Mouse (Mus musculus) right cerebral cortex, postnatal 10 days (tissue): ENCODE results near the gene Rbm39.
"Not testable (repeated sequence)": the region's sequence is repeated elsewhere in the genome, so short reads cannot be mapped to it uniquely, and the experiment has no call there.

ENCODE experiments used
- DNase-seq, 2 experiments: peaks; one replicate each; pipeline ENCODE4 v3.0.0; 2021; ENCODE audit warnings: low spot score in 2 of 2

Gene Rbm39

DNA sequence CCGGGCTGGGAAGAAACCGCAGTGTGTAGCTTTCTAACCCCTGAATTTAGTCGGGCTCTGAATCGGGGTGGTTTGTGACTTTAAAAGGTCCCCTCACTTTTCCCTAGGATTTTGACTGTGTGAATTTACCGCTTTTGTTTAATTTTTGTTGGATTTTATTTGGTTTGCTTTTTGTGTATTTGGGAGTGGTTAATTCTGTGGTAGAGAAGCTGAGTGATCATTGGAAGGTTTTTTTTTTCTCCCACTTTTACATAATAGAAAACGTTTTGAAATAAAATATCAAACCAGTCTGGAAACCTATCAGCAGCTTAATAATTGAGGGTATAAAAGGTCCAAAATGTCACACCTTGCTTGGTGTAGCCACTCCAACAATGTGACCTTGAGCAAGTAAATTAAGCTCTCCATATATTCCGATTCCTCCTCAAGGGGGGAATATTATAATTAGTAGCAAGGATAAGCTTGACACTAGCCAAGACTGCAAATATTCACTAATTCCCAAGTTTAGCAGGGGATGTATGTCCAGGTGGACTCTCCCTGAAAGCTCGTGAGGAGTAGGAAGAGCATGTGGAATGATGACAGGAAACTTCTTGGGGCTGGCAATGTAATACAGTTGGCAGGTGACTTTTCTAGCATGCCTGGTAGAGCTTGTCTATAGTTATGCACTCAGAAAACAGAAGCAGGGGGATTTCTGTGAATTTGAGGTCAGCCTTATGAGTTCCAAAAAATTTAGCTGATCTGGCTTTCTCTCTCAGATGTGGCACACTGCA, 969 bp upstream of the Rbm39 start:
- no peak for DNase-seq

DNA sequence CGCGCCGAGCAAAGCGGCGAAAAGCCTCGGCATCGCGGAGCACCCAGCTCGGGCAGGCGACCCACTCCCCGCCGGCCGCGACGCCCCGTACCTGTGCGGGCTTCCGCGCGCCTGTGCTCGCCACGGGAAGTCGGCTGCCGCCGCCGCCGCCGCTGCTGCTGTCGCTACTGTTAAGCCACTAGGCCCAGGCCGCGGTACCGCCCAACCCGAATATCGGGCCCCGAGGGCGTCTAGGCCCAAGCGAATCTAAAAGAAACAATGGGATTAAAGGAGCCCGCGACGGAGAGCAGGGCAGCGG, 293 bp downstream of the Rbm39 start:
- no peak for DNase-seq

DNA sequence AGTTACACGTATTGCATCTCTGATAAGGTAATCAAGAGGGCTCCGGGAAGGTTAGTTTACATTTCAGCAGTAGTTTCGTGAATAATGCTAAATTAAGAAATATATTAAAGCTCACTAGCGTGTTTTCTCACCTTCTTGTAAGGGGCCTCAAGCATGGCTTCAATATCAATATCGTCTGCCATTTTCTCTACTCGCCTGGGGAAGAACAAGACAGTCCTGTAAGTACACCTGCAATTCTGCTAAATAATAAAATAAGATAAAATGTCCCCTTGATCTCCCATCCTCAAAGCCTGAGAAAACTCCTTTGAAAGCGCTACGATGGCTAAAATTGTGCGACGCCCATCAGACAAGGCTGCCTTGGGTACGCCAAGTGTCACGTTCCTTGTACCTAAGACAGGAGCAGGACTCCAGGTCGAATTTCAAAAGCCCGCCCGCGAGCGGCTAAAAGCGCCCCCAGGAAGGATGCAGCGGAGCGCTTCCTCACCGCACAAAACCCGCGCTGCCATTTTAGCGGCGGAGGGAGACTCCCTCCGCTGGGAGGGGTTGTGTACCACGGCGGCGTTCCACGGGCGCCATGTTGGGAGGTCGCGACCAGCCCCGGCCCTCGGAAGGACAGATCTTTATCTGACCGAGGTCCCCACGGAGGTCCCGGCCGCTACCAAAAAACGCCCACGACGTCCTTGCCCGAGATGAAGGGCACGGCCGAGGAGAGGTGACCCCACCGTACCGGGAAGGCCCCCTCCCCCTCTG, 817 bp downstream of the Rbm39 start:
- DNase-seq, result peak; percentile 87

DNA sequence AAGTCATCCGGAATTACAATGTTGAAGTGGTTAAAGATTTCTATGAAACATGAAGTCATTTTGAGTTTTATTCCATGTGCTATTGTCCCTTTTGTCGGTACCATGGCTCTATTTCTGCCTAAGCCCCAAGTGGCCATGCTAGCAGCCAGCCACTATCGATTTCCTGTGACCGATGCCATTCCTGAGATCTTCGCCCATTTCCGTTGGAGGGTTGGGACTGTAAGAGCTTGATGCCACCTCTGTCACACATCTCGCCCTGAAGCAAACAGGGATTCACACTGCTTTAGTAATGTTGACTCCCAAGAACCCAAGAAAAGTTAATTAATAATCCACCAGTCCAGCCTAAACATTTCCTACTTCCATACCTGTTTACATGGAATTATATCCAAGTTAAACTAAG, 2.4 kb downstream of the Rbm39 start:
- no peak for DNase-seq

DNA sequence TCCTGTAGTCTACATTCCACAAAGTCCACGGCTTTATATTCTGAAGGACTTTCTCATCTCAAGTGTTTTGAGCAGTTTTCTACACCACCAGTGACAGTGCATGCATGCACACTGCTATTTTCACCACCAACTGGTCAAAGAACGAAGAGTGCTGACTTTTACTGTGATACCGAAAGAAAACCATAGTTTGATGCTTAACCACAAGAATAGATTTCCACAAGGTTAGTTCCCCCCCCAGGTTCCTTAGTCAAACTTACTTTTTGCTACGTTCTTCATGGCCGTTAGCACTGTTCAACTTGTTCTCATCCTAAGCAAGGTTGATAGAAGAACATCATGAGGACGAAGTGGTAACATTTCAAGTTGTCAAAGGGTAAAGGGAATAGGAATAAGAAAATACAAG, 3.0 kb downstream of the Rbm39 start:
- no peak for DNase-seq

DNA sequence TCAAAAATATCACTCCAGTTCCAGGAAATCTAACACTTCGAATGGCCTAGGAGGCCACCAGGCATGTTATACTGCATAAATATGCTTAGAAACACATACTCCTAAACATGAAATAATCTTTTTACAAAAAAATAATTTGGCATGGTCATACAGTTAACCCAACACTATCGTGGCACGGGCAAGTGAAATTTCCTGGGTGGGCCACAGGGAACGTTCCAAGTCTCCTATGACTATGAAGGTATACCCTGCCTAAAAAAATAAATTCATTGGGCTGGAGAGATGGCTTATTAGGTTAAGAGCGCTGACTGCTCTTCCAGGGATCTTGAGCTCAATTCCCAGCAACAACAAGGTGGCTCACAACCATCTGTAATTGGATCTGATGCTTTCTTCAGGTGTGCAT, 13.5 kb downstream of the Rbm39 start:
- no peak for DNase-seq

DNA sequence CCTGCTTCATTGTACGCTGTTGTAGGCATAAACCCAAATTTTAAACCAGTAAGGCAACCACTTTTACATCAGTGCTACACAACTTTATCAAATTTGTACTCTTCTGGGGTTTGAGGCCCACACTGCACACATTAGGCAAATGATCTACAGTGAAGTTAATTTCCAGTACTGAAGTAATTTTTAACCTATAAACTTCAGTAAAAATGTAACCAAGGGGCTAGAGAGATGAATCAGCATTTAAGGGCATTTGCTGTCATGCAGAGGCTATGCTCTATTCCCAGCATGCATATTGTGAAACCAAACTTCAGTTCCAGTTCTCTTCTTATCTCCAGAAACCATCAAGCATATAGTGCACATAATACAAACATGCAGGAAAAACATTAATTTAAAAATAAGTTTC, 14.6 kb downstream of the Rbm39 start:
- DNase-seq, result no peak

DNA sequence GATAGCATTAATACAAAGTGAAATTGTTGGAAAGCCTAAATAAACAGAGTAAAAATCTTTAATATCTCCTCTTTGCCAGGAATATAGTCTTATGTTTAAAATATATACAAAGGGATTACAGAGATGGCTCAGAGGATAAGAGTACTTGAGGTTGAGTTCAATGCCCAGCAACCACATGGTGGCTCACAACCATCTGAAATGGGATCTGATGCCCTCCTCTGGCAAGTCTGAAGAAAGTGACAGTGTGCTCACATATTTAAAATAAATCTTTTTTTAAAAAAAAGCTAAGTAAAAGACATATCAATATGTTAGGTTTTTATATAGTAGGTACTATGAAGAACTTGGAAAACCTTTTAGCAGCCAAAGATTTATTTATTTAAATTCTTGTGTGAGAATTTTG, 28.5 kb downstream of the Rbm39 start:
- DNase-seq, result no peak

DNA sequence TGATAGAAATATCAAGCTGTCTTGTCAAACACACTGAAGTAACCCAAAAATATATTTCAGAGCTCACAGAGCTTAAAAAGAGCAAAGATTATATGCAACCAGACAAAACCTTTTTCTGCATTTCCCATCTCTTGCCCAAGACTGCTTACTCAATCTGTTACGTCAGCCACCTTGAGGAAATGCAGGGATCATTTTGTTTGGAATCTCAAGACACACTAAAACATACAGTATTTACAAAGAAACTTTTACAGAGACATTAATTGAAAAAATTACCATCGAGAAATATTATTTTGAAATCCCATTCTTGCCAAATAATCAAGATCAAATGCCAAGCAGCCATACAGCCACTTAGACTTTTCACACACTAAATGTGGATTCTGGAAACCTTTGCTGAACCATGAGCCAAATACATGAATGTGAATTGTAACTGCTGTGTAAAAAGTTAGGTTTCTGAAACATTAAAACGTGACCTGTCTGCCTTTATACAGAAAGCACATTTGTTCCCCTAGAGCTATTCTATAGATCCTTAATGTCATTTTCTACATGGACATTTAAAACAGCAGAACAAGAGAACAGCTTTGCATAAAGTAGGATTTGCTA, 32.6 kb downstream of the Rbm39 start:
- no peak for DNase-seq

DNA sequence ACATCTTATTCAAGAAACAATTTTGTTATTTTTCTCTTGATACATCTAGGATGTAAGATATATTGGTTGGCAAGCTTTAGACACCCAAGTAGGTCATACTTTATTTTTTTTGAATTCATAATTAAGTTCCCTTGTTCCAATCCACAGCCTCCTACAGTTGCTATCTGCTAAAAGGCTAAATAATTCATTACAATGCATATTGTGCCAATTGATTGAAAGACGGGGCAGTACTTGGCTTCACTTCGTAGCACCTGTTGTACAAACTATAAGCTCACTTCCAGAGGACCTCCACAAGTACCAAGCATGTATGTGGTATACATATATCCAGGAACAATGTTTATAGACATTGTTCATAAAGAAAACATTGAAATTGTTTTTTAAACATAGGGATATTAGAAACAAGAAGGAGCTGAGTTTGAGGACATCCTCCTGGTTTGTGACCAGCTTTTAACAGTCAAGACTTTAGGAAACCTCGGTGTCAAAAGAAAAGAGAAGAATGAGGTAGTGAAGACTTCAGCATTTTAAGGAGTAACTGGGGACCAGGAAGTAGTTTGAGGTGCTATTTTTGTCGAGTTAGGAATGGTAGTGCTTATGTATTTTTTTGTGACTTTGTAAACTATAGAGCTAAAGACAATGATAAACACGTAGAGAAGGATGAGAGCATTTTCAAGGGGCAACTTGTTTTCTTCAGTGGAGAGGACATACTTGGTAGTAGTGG, 33.6 kb downstream of the Rbm39 start:
- no peak for DNase-seq

DNA sequence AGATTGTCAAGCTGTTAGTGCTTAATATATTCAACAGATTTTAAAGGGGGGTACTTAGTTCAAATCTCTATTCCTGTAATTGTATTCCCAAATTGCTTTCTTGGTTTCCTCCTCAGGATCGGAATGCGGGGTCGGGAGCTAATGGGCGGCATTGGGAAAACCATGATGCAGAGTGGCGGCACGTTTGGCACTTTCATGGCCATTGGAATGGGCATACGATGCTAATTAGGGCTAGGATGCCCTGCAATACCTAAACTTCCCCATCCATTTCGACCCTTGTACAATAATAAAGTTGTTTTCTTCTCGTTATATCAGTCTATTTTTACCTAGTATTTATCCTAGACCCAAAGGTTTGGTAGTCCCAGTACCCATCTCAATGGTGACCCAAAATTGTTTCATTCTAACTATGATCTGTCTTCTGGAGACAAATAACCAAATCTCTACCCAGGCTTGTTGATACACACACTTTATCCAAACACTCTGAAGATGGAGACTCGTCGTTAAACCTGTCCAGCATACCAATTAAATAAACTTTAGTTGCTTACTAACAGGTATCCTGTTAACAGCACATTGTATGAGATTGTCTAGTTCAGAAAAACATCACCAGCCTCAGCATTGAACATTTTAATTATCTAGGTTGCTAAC, 34.4 kb downstream of the Rbm39 start:
- no peak for DNase-seq

DNA sequence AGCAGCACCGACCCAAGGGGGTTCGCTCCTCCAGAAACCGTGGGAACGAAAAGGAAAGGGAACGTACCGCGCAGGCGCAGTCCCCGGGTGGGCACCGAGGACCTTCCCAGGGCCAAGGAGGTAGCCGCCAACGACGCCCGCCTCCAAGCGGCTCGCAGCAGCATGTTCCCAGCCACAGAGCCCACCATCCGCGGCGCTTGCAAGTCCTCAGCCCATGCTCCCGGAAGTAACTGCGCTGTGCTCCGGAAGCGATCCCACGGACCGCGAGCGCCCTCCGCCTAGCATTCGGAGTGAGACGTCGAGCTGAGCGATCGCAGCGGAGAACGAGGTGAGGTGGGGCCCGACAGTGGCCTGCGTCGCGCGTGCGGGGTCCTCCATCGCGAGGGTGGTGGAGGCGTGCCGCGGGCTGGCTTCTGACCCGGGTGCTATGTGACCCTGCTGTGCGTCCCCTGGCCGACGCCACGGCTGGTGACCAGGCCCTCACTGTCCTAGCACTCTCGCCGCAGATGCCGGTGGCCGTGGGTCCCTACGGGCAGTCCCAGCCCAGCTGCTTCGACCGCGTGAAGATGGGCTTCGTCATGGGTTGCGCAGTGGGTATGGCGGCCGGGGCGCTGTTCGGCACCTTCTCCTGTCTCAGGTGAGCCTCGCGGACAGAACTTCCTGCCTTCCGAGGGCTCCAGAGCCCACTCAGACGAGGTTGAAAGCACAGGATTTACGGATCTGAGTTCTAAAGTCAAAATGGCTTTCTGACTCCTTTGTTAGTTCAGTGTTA, 35.9 kb downstream of the Rbm39 start, which contains the start of the genes Romo1 and Nfs1:
Romo1 (plus strand) TSS at position 87 of the 772 bp plus-strand sequence.
Nfs1 (minus strand) TSS at position 234 of the 772 bp plus-strand sequence.
- DNase-seq, result peak; percentile 98

DNA sequence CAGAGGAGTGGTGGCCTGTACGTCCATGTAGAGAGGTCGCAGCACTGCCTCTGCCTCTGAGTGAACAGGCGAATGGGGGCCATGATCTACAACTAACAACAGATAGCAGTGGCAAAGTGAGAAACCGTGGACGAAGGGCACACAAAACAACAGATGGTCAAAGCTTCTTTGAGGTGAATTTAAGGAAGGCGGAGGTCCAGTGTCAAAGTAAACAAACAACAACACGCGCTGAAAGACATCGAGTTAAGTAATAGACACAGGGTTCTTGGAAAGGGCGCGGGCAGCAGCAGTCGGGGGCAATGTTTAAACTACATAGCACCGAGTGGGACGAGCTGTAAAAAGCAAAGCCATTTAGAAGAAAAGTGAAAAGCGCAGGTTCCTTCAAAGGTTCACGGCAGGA, 36.7 kb downstream of the Rbm39 start:
- DNase-seq, result no peak

DNA sequence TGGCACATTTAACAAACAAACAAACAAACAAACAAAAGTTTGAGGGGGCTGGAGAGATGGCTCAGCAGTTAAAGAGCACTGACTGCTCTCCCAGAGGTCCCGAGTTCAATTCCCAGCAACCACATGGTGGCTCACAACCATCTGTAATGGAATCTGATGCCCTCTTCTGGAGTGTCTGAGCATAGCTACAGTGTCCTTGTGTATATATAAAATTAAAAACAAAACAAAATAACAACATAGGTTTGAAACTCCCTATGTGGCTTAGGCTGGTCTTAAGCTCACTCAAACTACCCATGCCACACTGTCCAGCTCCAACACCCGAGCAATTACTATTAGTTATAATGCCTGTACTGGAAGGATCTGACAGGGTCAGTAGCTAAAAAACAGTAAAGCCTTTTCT, 37.2 kb downstream of the Rbm39 start:
- no peak for DNase-seq

DNA sequence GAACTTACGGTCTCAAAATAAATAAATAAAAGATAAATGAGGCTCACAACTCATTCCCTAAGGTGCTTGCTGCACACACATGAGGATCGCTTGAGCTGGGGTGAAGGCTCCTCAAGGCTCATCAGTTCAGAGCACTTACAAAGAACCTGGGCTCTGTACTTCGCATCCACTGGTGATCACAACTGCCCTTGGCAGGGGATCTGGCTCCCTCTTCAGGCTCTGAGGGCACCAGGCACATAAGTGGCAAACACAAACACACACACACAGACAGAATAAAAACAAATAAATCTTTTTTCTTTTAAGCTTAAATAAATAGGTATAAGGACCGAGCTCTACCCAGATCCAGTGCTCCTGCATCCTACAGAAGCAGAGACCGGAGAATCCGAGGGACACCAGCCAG, 44.3 kb downstream of the Rbm39 start:
- DNase-seq, result peak in 1 of 2 experiments; percentile 9

DNA sequence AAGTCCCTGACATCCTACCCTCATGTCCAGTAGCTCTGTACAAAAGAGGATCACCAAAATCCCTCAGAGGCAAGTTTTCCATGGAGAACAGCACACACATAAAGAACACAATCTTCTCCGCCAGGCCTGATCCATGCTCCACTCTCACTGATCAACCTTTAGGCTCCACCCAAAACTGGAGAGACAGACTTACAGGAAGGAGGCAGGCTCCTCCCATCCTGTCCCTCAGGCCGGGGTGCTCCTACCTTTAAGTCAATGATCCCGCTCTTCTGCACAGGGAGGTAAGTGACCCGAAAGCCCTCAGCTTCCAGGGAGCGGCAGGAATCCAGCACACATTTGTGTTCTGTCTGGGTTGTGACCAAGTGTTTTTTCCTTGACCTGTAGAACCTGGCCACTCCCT, 45.9 kb downstream of the Rbm39 start:
- DNase-seq, result peak in 1 of 2 experiments; percentile 12

DNA sequence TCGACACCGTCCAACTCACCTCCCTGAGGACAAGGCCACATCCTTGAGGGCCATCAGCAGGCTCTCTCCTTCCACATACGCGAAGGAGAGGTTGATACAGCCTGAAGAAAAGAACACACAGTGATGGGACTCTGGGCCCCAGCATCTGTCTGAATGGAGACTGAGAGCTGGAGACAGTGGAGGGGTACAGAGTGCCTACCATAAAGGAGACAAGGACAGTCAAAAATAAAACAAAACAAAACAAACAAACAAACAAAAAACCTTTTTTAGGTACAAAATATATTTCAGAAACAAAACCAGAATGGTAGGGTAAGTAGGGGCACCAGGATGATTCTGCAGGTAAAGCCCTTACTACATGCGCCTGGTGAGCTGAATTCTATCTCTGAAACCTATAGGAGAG, 53.0 kb downstream of the Rbm39 start, which contains the start of gene Gm28036:
Gm28036 (minus strand) TSS at position 101 of the 400 bp plus-strand sequence.
- DNase-seq, result no peak

DNA sequence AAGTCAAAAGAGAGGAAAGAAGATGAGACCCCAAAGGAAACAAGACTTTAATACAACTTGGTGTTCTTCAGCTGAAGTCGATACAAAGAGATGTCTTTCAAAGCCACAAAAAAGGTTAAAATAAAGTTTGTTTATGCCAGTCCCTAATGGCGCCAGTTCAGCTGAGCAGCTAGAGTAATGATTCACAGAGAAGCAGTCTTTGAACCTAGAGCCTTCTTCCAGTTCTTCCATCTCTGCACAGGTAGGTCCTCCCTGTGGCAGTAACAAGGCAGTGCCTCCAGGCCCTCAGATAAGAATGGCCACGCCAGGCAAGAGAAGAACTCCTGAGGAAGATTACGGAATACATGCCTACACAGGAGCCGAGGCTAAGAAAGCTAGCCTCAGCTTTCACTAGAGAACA, 56.3 kb downstream of the Rbm39 start:
- no peak for DNase-seq

DNA sequence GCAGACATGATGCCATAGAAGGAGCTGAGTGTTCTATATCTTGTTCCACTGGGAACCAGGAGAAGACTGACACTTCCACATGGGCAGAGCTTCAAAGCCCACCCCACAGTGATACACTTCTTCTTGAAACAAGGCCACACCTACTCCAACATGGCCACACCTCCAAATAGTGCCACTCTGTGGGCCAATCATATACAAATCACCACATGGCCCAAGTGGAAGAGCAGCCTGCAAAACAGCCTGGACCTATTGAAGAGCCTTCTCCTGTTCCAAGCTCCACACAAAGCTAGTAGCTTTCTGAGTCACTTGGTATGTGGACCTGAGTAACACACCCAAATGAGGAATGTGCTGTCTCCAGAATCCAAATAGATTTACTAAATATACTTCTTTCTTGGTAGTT, 60.5 kb downstream of the Rbm39 start:
- no peak for DNase-seq

DNA sequence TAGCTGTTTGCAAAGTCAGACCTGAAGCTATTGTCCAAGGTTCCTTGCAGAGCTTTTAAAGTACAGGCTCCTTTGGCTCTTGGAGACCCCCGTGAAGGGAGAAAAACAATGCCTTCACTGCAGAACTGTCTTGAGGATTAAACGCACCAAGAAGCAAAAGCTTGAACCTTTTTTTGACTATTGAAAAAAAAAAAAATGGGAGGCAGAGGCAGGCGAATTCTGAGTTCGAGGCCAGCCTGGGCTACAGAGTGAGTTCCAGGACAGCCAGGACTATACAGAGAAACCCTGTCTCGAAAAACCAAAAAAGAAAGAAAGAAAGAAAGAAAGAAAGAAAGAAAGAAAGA, 68.0 kb downstream of the Rbm39 start:
- not testable (repeated sequence) for DNase-seq
